Mouse (Mus musculus): ENCODE data around the gene Tmem106a. TPM values are rescaled to one million over a fixed set of nuclear protein-coding genes. Genes with fewer than 3 reads are reported as not detected.

Gene Tmem106a
- polyA plus RNA-seq (2015; fragmentation: Nextera tagmentation; extraction: Ambion mirVana), result 3.2 and 3.6 TPM in 2 replicates

DNA sequence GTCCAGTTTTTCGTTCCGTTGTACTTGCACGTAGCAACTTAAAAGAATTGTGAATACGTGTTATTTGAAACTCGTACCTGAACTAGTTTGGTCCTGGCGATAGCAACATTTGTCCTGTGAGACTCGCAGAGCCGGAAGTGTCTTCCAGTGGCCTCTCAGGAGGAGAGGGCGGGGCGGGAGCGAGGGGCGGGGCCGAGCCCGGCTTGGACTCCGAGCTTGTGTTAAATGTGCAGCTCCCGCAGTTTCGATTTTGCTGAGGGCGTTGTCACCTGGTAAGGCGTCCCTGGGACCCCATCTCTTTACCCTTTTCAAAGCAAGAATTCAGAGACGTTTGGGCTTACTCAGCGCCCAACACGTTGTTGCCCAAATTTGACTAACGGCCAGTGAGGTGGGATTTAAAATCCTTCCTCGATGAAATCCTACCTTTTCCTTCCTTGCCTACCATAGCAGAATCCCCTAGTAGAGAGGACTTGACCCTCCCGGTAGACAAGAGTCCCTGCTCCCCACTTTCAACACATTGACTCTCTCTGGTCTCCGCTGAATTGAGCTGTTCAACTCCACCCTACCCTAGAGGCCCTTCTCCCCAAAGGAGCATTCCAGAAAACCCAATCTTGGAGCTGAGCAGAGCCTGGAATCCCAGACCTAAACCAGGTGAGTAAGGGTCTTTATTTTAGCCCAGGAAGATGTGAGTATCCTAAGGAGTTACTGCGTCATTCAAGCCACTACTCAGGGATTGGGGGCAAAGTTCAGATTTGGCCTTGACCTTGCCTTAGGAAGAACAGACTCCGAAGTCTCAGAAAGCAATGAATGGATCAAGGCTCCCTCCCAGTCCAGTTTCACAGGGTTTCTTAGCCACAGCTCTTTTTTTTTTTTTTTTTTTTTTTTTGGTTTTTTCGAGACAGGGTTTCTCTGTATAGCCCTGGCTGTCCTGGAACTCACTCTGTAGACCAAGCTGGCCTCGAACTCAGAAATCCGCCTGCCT is at the start of gene Tmem106a:
Gene Tmem106a, plus strand, starts transcription at position 189 of the 982 bp plus-strand sequence.
- peak within 1 kb of the TSS; percentile 57 for H3K9ac ChIP-seq
- 19% methylated on average over 30 of the region's 31 CpGs for WGBS
- H3K27me3 ChIP-seq, result no peaks in the 10 kb centered on the region
- H3K36me3 ChIP-seq, result peaks cover 41% of the 10 kb centered on the region
- peaks cover 9% of the 10 kb centered on the region for H3K4me1 ChIP-seq
- H3K27ac ChIP-seq, result no peak within 1 kb of the TSS
- peak; percentile 36; the same call in 1 of the 2 replicates for ATAC-seq (ENCODE audit: low FRiP score, low read depth)
- no peaks in the 10 kb centered on the region for H3K9me3 ChIP-seq
- H3K4me3 ChIP-seq, result peak within 1 kb of the TSS; percentile 41
- H3K4me2 ChIP-seq (replicated peaks), result peak within 1 kb of the TSS; percentile 65

DNA sequence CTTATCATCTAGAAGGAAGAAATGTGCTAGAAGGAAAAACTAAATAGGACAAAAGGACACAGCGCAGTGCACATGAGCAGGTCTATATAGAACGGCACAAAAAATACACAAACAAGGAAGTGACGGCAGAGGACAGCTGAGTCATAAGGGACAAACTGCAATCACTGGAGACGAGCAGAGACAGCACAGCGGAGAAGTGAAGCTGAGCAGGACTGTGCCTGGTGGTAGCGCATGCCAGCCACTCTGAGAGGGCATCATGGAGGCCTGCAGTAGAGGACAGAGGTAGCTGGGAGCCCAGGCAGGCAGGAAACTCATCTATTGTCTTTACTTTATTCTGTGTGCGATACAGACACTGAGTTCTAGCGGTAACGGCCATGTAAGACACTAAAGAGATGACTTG is 38.5 kb upstream of the Tmem106a start:
- no peak overlapping the region for H3K4me3 ChIP-seq
- H3K27ac ChIP-seq, result no peak overlapping the region
- H3K4me2 ChIP-seq (replicated peaks), result no peak overlapping the region
- H3K27me3 ChIP-seq, result no peaks in the 10 kb centered on the region
- no peaks in the 10 kb centered on the region for H3K4me1 ChIP-seq
- WGBS, result 91% methylated on average over 9 of the region's 9 CpGs
- 0 out of 2 replicates have a peak overlapping the region, but pooled peaks have one; percentile 19 for H3K9ac ChIP-seq
- no peak for ATAC-seq (ENCODE audit: low FRiP score, low read depth)
- H3K36me3 ChIP-seq, result peaks cover 26% of the 10 kb centered on the region
- H3K9me3 ChIP-seq, result no peaks in the 10 kb centered on the region

DNA sequence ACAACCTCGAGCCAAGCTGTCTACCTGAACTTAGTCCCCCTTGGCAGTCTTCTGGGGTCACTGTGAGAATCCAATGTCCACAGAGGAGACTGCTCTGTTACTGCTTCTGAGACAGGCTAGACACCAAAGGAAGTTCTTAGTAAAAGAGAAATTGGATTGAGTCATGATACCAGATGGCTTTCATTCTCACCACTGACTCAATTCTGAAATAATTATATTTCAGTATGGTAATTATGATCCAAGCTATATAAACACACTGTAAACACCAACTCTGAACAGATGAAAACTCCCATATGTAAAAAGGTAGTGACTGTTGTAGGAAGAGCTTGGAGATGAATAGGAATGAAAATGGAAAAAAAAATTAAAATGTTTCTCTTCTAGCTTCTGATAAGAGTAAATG is 37.9 kb upstream of the Tmem106a start:
- 68% methylated on average over 1 of the region's 1 CpGs for WGBS
- no peak for ATAC-seq (ENCODE audit: low FRiP score, low read depth)

DNA sequence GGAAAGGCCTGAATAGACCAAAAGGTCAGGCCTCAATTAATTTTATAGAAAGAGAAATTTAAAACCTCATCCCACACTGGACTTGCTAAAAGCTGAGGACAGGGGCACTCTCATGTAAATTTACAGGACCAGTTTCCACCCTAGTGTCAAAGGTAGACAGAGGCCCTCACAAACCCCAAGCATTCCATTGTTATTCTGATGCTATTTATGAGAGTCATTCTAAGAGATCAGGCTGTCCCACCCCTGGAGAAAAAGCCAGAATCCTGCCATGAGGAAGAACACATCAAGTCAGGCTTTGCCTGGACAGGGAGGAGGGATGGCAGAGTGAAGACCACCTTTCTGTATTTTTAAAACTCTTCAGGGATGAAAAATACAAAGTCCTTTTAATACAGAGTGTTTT is 33.5 kb upstream of the Tmem106a start:
- H3K4me3 ChIP-seq, result no peak overlapping the region
- H3K27ac ChIP-seq, result no peak overlapping the region
- ATAC-seq (ENCODE audit: low FRiP score, low read depth), result no peak
- no peaks in the 10 kb centered on the region for H3K9me3 ChIP-seq
- peaks cover 12% of the 10 kb centered on the region for H3K4me1 ChIP-seq
- H3K4me2 ChIP-seq (replicated peaks), result no peak overlapping the region
- H3K9ac ChIP-seq, result no peak overlapping the region
- H3K36me3 ChIP-seq, result peaks cover 15% of the 10 kb centered on the region
- no peaks in the 10 kb centered on the region for H3K27me3 ChIP-seq

More for the DNA sequence above, 37.9 kb upstream of the Tmem106a start:
- Histone ChIP-seq H3K27ac (no peak overlapping the region), H3K9ac (no peak overlapping the region), H3K27me3 (no peaks in the 10 kb centered on the region), H3K9me3 (no peaks in the 10 kb centered on the region), H3K4me3 (no peak overlapping the region), H3K4me2 (replicated peaks) (no peak overlapping the region), H3K36me3 (peaks cover 28% of the 10 kb centered on the region), H3K4me1 (no peaks in the 10 kb centered on the region)

DNA sequence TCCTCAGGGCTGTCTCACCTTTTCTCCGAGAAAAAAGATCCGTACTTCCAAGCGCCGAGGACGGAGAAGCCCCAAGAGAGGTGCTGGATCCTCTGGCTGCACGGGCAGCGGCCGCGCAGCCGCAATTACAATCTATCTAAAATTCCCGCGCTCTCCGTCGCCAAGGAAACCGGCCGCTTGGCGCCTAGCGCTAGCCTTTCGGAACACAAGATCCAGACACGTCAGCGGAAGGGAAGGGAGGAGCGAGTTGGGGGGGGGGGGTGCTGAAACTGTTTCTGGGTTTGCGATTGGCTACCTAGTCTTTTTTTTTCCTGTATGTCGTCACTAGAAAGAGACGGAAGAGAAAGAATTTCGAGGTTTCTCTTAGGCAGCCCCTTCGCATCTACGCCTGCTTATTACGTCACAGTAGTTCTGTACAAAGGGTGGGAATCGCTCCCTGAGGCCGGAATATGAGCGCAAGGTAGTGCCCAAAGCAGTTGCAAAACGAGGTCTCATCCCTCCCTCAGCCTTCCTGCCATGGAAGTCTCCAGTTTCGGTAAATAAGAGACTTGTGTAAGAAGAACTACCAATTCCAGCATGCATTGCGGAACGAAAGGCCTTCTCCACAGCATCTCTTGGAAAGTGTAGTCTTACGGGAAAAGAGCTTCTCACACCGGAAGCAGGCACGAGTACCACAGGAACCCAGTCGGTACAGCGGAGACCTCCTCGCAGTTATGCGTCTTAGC is 30.1 kb upstream of the Tmem106a start, which contains the start of the genes Brca1 and Nbr1:
Gene Brca1, minus strand, starts transcription at position 205 of the 725 bp plus-strand sequence.
Gene Nbr1, plus strand, starts transcription at position 399 of the 725 bp plus-strand sequence.
- H3K27me3 ChIP-seq, result no peaks in the 10 kb centered on the region
- peaks cover 24% of the 10 kb centered on the region for H3K4me1 ChIP-seq
- no peaks in the 10 kb centered on the region for H3K9me3 ChIP-seq
- H3K27ac ChIP-seq, result peak within 1 kb of the TSS; percentile 90
- peak; percentile 82 for ATAC-seq (ENCODE audit: low FRiP score, low read depth)
- H3K4me3 ChIP-seq, result peak within 1 kb of the TSS; percentile 81
- peak within 1 kb of the TSS; percentile 85 for H3K4me2 ChIP-seq (replicated peaks)
- peak within 1 kb of the TSS; percentile 84 for H3K9ac ChIP-seq
- peaks cover 24% of the 10 kb centered on the region for H3K36me3 ChIP-seq
- WGBS, result under 1% methylated on average over 43 of the region's 43 CpGs

DNA sequence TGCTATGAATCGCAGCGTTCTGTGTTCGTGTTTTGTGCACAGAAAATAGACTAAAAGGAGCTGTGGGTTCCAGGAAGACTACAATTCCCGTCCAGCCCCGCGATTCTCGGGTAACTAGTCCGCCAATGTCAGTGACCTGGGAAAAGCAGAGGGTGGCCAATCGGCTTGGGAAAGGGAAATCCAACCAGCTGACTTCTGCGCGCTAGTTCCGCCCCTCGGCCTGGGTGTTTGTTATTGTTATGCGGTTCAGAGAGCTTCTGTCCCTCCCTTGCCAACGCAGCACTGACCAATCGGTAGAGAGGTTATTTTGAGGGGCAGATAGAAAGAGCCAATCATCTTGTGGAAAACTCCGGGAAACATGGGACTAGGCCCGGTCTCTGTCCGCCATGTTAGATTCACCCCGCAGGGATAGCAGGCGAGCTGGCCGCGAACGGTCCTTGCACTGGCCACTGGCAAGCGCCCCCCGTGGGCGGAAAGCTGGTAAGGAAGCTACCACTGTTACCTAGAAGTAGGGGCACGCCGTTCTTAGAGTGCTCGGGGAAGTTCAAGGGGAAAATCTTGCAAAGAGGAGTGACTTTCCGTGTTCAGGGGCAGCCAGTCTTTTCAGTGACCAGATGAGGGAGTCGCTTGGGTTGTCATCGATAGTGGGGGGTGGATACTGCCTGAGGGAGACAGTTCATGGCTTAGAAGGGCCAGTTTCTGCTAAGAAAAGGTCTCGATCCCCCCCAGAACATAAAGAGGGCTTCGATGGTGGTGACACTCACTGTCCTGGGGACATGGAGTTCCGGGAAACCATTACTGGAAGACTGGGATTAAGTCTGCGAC is 29.4 kb upstream of the Tmem106a start:
- ATAC-seq (ENCODE audit: low FRiP score, low read depth), result peak; percentile 98
- Histone ChIP-seq H3K9me3 (no peaks in the 10 kb centered on the region), H3K27ac (peak overlapping the region; percentile 90), H3K4me1 (peaks cover 24% of the 10 kb centered on the region), H3K9ac (peak overlapping the region; percentile 84), H3K4me3 (peak overlapping the region; percentile 81), H3K27me3 (no peaks in the 10 kb centered on the region), H3K36me3 (peaks cover 27% of the 10 kb centered on the region), H3K4me2 (replicated peaks) (peak overlapping the region; percentile 73)
- WGBS, result under 1% methylated on average over 37 of the region's 37 CpGs

DNA sequence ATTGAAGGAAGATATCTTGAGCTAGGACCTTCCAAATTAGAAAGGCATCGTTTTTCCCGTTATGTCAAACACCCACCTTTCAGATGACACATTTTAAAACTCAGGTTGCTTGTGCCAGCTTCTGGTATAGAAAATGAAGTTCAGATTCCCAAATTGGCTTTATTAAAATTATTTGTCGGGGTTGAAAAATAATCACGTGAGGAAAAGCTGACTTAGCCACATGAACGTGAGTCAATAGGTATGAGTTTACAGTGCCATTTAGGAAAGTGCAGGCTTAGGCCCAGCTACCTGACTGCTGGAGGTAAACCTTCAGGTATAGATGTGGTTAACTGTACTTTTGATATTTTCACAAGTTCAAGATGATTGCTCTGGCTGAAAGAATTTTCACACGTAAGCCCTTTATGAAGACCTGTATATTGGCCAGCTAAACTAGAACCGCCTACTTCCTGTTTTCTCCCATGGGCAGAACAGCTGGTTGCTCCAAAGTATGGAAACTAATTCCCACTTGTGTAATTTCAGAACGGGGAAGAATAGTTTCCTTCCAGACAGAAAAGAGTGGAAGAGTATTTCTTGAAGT is 28.6 kb upstream of the Tmem106a start:
- Histone ChIP-seq H3K9ac (peak overlapping the region; percentile 84), H3K4me1 (peaks cover 24% of the 10 kb centered on the region), H3K36me3 (peaks cover 32% of the 10 kb centered on the region), H3K4me3 (peak overlapping the region; percentile 81), H3K27ac (peak overlapping the region; percentile 84), H3K9me3 (no peaks in the 10 kb centered on the region), H3K27me3 (no peaks in the 10 kb centered on the region), H3K4me2 (replicated peaks) (peak overlapping the region; percentile 73)
- ATAC-seq (ENCODE audit: low FRiP score, low read depth), result no peak
- WGBS, result 12% methylated on average over 8 of the region's 8 CpGs

DNA sequence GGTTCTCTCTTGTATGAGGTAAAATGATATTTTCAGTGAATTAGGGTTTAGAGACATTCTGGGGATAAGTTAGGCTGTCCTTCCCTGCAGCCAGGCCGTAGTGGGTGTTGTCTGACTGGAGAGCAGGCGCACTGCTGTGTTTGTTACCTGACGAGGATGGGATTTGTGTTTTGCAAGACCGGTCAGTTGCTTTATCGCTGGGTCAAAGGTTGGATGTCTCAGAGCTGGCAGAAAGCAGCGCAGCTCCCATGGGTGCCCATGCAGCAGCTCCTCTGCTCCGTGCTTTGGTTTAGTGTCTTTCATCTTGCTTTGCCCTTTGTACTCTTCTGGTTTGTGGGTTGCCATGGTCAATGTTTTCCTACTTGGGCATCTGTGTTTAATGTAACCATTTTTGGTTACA is 25.5 kb upstream of the Tmem106a start:
- Histone ChIP-seq H3K9ac (no peak overlapping the region), H3K9me3 (no peaks in the 10 kb centered on the region), H3K36me3 (peaks cover 59% of the 10 kb centered on the region), H3K4me1 (peaks cover 14% of the 10 kb centered on the region), H3K27me3 (no peaks in the 10 kb centered on the region), H3K4me3 (no peak overlapping the region), H3K27ac (no peak overlapping the region), H3K4me2 (replicated peaks) (no peak overlapping the region)
- ATAC-seq (ENCODE audit: low FRiP score, low read depth), result no peak
- 89% methylated on average over 7 of the region's 7 CpGs for WGBS

DNA sequence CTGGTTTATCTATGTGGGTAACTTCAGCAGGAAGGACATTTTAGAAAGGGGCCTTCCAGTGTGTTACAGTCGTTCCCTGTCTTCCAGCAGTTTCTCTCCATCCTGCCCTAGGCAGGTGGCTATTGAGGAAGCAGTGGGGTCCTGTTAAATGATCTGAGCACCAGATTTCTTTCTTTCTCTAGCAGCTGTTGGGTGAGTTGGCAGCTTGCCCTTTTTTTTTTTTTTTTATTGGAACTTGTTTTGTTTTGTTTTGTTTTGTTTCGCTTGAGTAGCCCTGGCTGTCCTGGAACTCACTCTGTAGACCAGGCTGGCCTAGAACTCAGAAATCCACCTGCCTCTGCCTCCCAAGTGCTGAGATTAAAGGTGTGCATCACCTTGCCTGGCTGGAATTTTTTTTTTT is 25.1 kb upstream of the Tmem106a start:
- WGBS, result 81% methylated on average over 2 of the region's 2 CpGs
- Histone ChIP-seq H3K27ac (no peak overlapping the region), H3K9me3 (no peaks in the 10 kb centered on the region), H3K4me2 (replicated peaks) (no peak overlapping the region), H3K27me3 (no peaks in the 10 kb centered on the region), H3K4me1 (peaks cover 14% of the 10 kb centered on the region), H3K9ac (no peak overlapping the region), H3K4me3 (no peak overlapping the region), H3K36me3 (peaks cover 60% of the 10 kb centered on the region)
- no peak for ATAC-seq (ENCODE audit: low FRiP score, low read depth)

DNA sequence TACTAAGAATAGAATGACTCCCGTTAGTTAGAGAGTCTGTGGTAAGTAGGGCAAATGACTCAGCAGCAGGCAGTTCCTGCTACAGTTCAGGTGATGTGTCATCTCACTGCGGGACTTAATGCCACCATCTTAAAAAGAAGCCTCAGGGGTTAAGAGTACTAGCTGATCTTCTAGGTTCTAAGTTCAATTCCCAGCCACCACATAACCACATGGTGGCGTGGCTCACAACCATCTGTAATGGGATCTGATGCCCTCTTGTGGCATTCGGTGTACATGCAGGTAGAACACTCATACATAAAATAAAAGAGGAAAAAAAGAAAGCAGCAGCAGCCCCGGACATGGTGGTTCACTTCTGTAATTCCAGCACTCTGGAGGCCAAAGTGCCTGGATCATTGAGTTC is 19.7 kb upstream of the Tmem106a start:
- no peak for ATAC-seq (ENCODE audit: low FRiP score, low read depth)
- H3K4me3 ChIP-seq, result no peak overlapping the region
- no peaks in the 10 kb centered on the region for H3K27me3 ChIP-seq
- no peaks in the 10 kb centered on the region for H3K4me1 ChIP-seq
- 42% methylated on average over 5 of the region's 5 CpGs for WGBS
- H3K27ac ChIP-seq, result no peak overlapping the region
- H3K9me3 ChIP-seq, result no peaks in the 10 kb centered on the region
- H3K36me3 ChIP-seq, result peaks cover 82% of the 10 kb centered on the region
- H3K9ac ChIP-seq, result no peak overlapping the region
- H3K4me2 ChIP-seq (replicated peaks), result no peak overlapping the region

DNA sequence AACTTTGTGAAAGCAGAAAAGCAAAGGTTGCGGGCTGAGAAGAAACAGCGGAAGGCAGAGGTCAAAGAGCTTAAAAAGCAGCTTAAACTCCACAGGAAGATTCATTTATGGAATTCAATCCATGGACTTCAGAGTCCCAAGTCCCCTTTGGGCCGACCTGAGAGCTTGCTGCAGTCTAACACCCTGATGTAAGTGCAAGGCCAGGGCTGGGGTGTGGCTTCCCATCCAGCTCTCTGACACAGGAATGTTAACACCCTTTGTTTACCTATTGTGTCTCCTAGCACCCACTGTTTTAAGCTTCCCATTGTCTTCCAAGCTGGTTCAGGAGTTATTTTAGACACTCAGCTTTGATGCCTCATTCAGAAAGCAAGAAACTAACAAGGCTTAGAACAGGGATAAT is 13.6 kb upstream of the Tmem106a start:
- Histone ChIP-seq H3K4me2 (replicated peaks) (no peak overlapping the region), H3K27me3 (no peaks in the 10 kb centered on the region), H3K4me1 (no peaks in the 10 kb centered on the region), H3K27ac (no peak overlapping the region), H3K36me3 (peaks cover 89% of the 10 kb centered on the region), H3K9ac (no peak overlapping the region), H3K4me3 (no peak overlapping the region), H3K9me3 (no peaks in the 10 kb centered on the region)
- 90% methylated on average over 3 of the region's 3 CpGs for WGBS
- ATAC-seq (ENCODE audit: low FRiP score, low read depth), result no peak

All from limb, embryonic 13.5 days (tissue).